Mouse (Mus musculus) layer of hippocampus, postnatal 14 days (tissue): ENCODE measurements around the gene Lamtor1. TPM values are rescaled to one million over a fixed set of nuclear protein-coding genes. Genes with fewer than 3 reads are reported as not detected.
A peak's percentile ranks its signal among the peaks of the same experiment; 100 is the strongest.
"Not testable (repeated sequence)": the region's sequence is repeated elsewhere in the genome, so short reads cannot be mapped to it uniquely, and the experiment has no call there.

Source experiments
- DNase-seq, 2 experiments: peaks; one replicate each; pipeline ENCODE4 v3.0.0; 2021 to 2022; ENCODE audit warnings: low spot score in 2 of 2, mixed read lengths in 1 of 2
- total RNA-seq, 2 experiments: library from RNA; stranded (reverse); gene quantifications; 2 replicates each; pipeline ENCODE4 v1.2.3; 2021

The Lamtor1 gene
- total RNA-seq, 2 experiments from 2014 or later = 98.7 to 102 TPM

DNA sequence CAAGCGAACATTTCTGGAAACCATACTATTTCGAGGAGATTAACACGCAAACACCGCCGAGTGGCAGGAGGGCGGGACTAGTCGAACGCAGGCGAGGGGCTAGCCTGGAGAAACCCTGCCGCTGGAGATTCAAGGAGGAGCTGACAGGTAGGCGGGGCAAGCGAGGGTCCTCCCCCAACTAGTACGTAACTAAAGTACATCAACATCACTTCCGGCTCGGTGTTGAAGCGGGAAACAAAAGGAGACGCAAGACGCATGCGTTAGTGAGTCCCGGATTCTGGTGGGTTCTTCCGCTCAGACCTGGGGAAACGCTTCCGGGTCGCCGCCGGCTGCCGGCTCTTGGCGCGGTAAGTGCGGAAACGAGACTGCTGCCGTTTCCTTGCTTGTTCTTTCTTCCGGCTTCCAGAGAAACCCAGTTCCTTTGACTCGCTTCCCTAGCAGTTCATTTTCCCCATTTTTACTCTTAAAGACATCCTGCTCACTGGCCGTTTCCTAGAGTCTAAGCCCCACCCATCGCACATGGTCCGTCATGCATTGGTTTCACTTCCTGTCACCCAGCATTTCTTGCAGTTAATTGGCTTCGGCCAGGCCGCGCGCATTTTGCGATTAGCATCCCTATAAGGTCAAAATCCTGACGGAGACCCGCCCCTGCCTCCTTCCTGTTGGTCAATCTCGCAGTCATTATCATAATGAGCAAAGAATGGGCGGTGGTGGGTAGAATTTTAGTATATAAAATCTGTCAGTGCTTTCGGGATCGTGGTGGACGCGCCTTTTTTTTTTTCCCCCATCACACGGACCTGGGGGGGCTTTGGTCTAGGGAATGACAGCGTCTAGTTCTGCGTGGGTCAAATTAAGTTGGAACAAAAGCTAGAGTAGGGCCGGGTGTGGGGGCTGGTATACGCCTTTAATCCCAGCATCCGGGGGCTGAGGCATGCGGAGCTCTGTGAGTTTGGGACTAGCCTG, 9.3 kb upstream of the Lamtor1 start:
- DNase-seq = peak; percentile 97 to 98

DNA sequence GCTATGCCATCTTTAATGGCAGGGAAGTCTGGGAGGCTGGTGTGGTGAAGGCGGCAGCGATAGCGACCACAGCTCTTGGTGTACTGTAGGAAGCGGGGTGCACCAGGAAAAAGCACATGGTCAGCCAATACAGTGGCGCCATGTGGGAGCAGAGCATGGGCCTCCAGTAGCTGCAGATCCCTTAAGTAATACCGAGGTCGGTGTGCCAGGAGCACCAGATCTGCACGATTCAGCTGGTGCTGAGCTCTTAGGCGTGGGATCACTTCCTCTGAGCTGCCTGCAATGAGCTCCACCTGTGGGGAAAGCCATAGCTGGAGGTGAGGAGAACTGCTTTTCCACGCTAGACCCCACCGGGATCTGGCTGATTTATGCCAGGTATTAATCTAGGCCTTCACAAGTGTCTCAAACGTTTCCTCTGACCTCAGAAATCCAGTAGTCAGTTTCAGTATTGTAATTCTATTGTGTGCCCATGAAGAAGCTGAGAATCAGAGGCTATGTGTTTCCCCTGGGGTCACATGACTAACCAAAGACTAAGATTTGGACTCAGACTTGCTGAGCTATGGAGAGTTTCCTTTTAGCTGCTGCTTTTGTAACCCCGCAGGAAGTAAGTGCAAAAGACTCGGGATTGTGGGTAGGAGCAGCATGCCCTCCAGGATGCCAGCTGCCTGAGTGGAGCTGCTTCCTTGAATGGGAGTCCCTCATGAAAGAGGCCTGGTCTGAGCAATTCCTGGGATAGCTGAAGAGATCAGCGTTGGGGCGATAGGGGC, 5.2 kb upstream of the Lamtor1 start:
- no peak for DNase-seq

DNA sequence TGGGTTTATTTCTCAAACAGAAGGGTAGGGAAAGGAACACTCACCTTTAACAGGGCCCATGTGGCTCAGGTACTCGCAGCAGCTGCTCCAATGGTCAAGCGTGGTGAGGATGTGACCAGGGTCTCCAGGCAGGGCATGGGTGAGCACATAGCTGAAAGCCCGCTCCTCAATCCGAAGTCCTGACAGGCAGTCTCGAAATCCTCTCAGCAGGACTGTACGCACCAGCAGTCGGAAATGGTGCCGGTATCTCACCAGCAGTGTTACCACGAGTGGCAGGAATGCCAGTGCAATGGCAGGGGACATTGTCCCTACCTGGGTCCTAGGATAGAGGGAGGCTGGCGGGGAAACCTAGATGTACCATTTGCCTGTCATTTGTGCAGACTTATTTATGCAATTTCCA, 3.7 kb upstream of the Lamtor1 start:
- DNase-seq = no peak

DNA sequence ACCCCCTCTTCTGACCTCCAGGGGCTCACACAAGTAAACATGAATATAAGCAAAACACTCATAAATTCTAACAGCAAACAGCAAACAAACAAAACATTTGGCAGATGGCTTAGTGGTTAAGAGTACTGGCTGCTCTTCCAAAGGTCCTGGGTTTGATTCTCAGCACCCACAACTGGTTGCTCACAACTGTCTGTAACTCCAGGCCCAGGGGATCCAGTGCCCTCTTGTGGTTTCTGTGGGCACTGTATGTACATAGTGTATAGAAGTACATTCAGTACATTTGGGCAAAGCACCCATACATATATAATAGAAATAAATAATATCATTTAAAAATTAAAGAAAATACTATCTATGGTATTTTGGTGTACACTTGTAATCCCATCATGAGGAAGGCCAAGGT, 2.9 kb upstream of the Lamtor1 start:
- DNase-seq = no peak

DNA sequence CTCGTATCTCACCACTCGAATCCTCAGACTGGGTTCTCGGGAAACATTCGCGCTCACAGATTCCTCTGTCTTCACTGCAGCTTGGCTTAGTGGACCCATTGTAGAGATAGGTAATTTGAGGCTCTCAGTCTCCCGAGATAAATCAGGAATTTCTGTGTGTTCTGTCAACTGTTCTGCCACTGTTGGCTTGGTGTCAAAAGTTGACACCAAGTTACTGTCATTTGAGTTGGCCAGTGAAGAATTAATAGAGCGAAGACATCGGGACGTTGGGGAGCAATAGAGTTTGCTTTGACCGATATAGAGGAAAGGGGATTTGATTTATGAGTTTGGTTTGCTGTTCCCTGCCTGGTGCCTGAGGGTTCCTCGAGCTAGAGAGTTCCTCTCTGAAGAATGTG, 580 bp downstream of the Lamtor1 start, which contains the start of gene Tomt:
Gene Tomt, minus strand, starts transcription at position 73 of the 395 bp plus-strand sequence.
- no peak for DNase-seq

DNA sequence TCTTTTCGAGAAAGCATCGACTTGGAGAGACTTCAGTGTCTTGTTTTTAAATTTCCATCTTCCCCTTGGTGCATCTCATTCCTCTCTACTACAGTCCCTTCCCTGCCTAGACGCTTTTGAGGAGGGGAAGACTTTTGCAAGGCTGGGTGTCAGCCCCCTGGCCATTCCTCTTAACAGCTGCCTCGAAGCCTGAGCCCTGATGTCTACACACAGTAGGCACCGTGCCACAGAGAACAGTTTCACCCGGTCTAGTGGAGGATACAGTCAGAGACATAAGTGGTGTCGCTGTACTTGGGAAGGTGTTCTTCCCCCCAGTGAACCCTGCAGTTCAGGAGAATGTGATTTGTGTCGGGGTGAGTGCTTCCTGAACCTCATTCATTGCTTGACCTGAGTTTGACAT, 992 bp downstream of the Lamtor1 start:
- DNase-seq = no peak

DNA sequence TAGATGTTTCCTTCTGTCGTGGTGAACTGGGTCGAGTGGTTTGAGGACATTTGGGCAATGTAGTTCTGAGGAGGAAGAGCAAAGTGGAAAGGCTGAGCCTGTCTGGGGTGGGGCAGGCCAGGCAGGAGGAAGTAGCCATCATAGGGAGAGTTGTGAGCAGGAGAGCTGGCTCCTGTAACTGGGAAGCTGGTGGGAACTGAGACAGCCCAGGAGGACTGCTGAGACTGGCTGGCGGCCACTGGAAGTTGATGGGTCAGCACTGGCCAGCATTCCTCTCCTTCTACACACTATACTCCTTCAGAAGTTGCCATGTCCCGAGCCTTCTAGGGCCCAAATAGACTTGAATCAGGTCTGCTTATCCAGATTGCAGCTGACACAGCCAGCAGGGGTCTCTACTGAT, 2.7 kb downstream of the Lamtor1 start:
- DNase-seq = no peak

DNA sequence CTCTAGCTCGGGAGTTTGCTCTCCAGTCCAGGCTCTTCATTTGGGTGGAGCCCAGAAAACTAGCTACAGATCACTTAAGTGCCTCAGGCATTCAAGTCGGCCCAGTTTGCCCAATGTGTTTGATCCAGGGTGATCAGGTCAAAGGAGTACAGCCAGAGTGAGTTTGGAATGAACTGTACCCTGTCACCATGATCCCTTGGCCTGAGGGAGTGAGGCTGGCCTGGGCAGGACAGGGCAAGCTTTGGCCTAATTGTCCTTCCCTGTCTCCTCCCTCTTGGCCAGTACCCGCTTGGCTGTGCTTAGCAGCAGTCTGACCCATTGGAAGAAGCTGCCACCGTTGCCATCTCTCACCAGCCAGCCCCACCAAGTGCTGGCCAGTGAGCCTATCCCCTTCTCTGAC, 4.4 kb downstream of the Lamtor1 start:
- DNase-seq = no peak

DNA sequence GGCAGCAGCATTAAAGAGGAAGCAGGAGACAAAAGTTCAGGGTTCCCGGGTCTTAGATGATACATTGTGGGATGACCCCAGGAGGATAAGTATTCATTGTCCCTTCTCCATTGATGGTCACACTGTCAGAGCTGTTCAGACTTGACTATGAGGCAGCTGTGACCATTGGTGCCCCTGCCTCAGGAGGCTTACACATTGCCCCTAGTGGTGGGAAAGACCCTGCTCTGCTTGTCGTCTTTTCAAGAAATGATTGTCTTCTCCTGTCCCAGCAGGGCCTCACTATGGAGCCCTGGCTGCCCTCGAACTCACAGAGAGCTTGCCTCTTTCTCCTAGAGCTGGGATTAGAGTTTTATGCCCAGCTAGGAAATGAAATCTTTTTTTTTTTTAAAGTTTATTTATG, 6.3 kb downstream of the Lamtor1 start:
- DNase-seq = no peak

DNA sequence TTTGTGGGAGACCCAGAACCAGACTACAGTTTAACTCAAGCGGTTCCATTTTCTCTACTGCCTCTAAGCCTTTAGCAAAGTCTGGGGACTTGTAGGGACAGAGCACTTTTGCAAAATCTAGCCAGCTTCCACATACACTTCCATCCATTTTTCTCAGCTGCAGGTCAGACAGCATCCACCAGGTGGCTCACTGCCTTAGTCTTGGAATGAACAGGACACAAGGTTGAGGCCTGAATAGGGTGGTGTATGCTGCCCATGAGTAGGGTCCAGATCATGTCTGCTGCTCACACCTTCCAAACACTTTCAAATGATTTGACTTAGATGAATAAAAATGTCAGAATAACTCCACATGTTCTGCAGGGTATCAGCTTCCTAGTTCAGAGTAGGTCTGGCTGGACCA, 12.4 kb downstream of the Lamtor1 start:
- DNase-seq = peak; percentile 43 to 58

DNA sequence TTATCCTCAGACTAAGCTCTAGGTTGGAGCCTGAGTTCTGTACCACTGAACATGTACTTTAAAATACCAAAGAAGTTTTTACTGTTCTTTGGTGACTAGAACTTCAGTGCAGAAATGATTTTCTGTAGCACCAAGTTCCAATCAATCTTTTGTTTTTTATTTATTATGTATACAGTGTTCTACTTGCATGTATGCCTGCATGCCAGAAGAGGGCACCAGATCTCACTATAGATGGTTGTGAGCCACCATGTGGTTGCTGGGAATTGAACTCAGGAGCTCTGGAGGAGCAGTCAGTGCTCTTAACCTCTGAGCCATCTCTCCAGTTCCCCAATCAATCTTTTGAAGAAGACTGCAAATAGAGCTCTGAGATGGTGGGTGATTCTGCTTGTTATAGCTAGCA, 20.2 kb downstream of the Lamtor1 start:
- not testable (repeated sequence) for DNase-seq

DNA sequence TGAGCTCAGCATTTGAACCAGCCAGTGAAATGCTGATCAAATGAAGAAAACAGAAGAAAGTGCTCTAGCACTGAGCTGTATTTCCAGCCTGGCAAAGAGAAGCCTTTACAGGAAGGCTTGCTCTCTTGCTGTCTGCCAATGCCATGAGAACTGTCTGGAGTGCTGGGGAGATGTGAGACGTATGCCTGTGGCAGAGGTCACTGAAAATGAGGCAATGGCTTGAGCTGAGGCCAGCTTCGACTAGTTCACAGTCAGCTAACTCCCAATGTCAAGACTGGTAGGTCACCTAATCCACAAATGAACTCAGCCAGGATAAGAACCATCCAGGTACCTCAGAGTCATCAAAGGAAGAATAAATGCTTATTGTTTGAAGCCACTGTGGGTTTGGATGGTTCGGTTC, 22.4 kb downstream of the Lamtor1 start:
- no peak for DNase-seq

DNA sequence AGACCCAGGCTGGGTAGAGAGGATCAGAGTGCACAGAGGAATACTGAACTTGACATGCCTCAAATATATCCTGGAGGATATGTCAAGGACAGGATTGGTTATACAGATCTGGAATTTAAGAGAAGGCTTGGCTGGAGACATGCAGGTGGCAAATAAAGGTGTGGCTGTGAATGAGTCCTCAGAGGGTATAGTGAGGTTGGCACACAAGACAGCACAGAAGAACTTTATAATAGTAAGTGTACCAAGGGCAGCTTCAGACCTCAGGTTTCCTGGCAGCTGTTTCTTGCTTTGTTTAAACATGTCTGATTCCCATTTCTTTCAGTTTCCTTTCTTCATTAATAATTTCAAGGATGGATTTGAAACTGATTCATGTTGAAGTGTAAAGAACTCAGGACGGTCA, 26.8 kb downstream of the Lamtor1 start:
- no peak for DNase-seq

DNA sequence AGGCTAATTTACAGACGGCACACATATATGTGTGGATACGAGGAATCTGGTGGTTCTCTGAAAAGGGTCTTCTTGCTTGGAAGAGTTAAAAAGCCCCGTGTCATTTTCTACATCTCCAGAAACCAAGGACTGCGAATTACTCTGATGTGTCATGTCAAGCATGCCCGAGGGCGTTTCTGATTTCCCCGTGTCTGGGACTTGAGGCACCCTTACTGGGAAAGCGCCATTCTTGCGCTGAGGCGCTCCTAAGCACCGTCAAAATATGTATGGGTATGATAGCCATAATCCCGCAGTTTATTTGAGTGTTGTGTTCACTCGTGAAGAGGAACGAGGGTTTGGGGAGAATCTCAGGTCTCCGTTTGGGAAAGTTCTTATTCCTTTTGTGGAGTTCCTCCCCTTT, 27.6 kb downstream of the Lamtor1 start:
- peak in 1 of 2 experiments; percentile 14 for DNase-seq

DNA sequence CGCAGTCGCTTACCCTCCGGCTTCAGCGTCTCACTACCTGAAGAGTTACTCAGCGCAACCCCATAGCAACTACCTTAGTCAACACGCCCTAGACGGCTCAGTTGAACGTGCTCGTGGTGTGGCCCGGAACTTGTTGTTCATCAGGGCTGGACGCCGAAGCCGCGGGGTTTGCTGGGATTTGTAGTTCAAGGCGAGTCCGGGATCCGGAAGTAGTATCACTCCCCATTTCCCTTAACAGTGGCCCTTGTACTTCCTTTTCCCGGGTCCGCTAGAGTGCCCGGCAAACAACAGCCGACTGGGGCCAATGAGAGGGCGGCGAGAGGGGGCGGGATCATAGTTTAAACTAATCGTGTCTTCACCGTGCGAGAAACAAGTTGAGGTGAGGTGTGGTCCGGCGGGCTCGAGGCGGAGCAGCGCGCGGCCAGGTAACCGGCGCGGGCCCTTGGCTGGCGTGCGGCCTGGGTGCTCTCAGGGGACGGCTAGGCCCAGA, 28.1 kb downstream of the Lamtor1 start, which contains the start of the genes Lrrc51 and Numa1:
Gene Lrrc51, minus strand, starts transcription at position 145 of the 490 bp plus-strand sequence.
Gene Numa1, plus strand, starts transcription at position 361 of the 490 bp plus-strand sequence.
- peak; percentile 95 to 98 for DNase-seq

DNA sequence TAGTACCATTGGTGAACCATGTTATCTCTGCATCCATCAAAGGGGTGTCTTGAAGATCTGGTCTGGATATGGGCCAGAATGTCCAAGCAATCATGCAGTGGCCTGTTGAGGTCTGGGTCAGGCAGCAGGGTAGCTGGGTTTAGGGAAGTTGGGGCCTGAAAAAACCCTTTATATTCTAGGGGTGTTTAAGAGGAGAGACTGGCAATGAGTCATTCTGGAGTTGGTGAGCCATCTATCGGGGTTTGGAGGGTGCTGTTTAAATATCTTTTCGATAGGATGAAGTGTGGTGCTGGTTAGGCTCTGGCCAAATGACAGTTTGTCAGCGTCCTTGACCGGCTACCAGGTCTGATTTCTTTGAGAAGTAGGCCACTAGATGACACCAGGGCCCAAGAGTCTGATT, 30.3 kb downstream of the Lamtor1 start:
- no peak for DNase-seq

DNA sequence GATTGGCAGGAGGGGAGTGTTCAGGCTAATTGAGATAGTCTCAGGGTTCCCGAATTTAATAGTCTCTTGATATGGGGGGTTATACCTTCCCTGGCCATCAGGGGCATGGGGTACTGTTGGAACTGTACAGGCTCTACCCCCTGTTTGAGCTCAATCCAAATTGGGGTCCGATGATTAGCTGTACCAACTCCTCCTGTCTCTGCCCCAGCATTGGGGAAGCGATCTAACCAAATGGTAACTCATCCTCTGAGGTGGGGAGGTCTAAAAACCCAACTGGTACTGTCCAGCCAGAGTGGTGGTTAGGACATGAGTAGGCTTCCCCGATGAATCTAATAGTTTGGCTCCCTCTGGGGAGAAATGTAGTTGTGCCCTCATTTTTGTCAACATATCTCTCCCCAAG, 31.3 kb downstream of the Lamtor1 start:
- DNase-seq = no peak

DNA sequence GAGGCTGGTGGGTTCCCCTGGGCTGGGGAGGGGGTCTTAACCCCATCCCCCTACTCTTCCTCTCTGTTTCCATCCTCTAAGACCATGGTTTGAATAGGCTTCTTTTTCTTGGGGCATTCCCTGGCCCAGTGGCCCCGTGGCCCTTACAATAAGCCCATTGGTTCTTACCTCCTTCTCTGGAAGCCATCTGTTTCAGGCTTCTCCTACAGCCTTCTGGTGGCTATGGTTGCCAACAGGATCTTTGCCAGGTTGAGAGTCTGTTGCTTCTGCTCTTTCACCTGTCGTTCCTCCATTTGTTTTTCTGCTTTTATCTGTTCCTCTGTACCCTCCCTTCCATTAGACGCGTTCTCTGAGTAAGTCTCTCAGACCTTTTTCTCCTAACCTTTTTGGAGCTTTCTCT, 31.9 kb downstream of the Lamtor1 start:
- DNase-seq = peak; percentile 36 to 45

DNA sequence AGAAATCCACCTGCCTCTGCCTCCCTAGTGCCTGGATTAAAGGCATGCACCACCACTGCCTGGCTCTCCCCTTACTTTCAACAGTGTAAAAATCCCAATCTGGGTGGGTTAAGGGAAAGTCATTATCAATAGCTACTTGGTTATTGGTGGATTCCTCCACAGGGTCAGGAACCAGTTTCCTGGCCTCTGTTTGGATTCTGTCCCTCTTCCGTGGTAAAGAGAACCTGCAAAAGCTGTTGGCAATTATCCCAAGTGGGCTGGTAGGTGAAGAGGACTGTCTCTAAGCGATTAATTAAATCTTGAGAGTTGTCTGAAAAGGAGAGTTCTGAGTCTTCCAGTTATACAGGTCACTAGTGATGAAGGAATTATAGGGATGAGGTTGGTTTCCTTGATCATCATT, 32.6 kb downstream of the Lamtor1 start:
- no peak for DNase-seq

DNA sequence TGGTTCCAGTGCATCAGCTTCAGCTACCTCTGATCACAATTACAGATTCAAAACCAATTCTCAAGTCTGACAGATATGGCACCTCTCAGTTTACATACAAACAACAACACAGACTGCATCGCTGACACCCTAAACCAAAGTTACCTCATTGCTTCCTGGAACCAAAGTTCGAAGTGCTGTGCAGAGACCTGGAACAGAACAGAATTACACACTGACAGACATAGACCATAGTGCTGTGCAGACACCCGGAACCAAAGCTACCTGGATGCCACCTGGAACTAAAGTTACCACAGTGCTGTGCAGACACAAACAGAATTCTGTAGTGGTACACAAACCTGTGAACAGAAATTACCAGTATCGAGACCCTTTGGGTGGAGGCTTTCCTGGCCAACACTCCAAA, 34.1 kb downstream of the Lamtor1 start:
- no peak for DNase-seq

DNA sequence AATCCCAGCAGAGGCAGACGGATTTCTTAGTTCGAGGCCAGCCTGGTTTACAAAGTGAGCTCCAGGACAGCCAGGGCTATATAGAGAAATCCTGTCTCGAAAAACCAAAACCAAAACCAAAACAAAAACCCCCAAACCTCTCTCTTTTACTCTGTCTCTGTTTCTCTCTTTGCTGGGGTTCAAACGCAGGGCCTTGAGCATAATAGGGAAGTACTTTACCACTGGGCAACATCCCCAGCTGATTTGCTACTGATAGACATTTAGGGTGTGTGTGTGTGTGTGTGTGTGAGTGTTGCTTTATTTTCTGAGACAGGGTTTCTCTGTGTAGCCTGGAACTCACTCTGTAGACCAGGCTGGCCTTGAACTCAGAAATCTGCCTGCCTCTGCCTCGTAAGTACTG, 43.3 kb downstream of the Lamtor1 start:
- DNase-seq = not testable (repeated sequence)

DNA sequence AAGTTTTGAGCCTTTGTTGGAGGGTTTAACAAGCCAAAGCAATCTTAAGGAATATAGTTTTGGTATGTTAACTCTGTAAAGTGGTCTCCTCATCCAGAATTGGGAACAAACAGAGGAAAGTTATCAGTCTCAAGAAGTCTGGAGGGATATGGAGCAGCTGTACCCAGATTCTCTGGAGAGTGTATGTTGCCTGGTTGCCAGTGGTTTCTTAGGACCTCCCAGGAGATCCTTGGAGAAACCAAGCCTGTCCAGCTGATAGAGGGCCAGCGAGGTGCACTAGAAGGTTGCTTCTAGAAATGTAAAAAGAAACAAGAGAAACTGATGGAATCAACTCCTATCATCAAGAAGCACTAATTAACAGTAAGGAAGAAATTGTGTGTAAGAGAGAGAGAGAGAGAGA, 45.9 kb downstream of the Lamtor1 start:
- no peak for DNase-seq
